Mouse (Mus musculus): ENCODE results near the gene Cdc25b. TPM values are rescaled to one million over a fixed set of nuclear protein-coding genes. Genes with fewer than 3 reads are reported as not detected.
"Not testable (repeated sequence)": the region's sequence is repeated elsewhere in the genome, so short reads cannot be mapped to it uniquely, and the experiment has no call there.

The Cdc25b gene
- polyA plus RNA-seq, 1 experiment from 2014 or later, result 32.5 TPM

GRCm38 (mm10) chr2:131220030-131220429 is 33.3 kb downstream of the Cdc25b start:
- H3K27ac ChIP-seq (replicated peaks), result no peak overlapping the region
- no peaks in the 10 kb centered on the region for H3K4me1 ChIP-seq (replicated peaks)
- no peaks in the 10 kb centered on the region for H3K27me3 ChIP-seq
- no peak overlapping the region for H3K9ac ChIP-seq
- 84% methylated on average over 4 of the region's 4 CpGs for WGBS
- H3K4me3 ChIP-seq, result no peak overlapping the region
- H3K4me2 ChIP-seq, result no peak overlapping the region
- H3K36me3 ChIP-seq, result no peaks in the 10 kb centered on the region
- H3K9me3 ChIP-seq, result no peaks in the 10 kb centered on the region
- ATAC-seq (ENCODE audit: low read depth), result no peak

GRCm38 (mm10) chr2:131221853-131222515 is 35.2 kb downstream of the Cdc25b start:
- H3K27me3 ChIP-seq, result no peaks in the 10 kb centered on the region
- no peak overlapping the region for H3K27ac ChIP-seq (replicated peaks)
- 81% methylated on average over 3 of the region's 3 CpGs for WGBS
- H3K9me3 ChIP-seq, result no peaks in the 10 kb centered on the region
- no peak for ATAC-seq (ENCODE audit: low read depth)
- no peaks in the 10 kb centered on the region for H3K4me1 ChIP-seq (replicated peaks)
- H3K36me3 ChIP-seq, result no peaks in the 10 kb centered on the region
- no peak overlapping the region for H3K9ac ChIP-seq
- no peak overlapping the region for H3K4me3 ChIP-seq
- no peak overlapping the region for H3K4me2 ChIP-seq

- no peak for ATAC-seq (ENCODE audit: low read depth)
- Histone ChIP-seq H3K9me3 (no peaks in the 10 kb centered on the region), H3K4me3 (no peak overlapping the region), H3K36me3 (no peaks in the 10 kb centered on the region), H3K9ac (no peak overlapping the region), H3K4me1 (replicated peaks) (no peaks in the 10 kb centered on the region), H3K4me2 (no peak overlapping the region), H3K27ac (replicated peaks) (no peak overlapping the region), H3K27me3 (no peaks in the 10 kb centered on the region)
- 65% methylated on average over 5 of the region's 5 CpGs for WGBS
These were observed 35.8 kb downstream of the Cdc25b start for GRCm38 (mm10) chr2:131222562-131222961.

DNA sequence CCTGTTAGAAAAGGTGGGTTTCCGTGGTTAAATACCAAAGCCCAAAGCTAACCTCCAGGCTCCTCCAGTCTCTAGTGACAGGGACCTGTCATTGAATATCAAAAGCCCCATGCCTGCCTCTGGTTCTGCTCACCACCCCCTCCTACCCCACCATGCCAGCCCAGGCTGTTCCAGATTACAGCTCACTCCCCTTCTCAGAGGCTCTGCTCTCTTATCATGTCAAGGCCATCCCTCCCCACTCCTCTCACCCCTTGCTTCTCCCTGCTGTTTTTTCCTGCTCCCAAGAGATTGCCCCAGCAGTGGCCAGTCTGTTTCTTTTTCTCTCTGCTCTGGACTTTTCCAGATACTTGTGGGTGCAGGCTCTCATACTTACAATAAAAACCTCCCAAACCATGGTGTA is 36.8 kb downstream of the Cdc25b start:
- WGBS, result 76% methylated on average over 1 of the region's 1 CpGs
- no peak overlapping the region for H3K9ac ChIP-seq
- ATAC-seq (ENCODE audit: low read depth), result no peak
- no peak overlapping the region for H3K4me2 ChIP-seq
- no peaks in the 10 kb centered on the region for H3K36me3 ChIP-seq
- H3K4me1 ChIP-seq (replicated peaks), result no peaks in the 10 kb centered on the region
- H3K4me3 ChIP-seq, result no peak overlapping the region
- no peak overlapping the region for H3K27ac ChIP-seq (replicated peaks)
- no peaks in the 10 kb centered on the region for H3K27me3 ChIP-seq
- no peaks in the 10 kb centered on the region for H3K9me3 ChIP-seq

DNA sequence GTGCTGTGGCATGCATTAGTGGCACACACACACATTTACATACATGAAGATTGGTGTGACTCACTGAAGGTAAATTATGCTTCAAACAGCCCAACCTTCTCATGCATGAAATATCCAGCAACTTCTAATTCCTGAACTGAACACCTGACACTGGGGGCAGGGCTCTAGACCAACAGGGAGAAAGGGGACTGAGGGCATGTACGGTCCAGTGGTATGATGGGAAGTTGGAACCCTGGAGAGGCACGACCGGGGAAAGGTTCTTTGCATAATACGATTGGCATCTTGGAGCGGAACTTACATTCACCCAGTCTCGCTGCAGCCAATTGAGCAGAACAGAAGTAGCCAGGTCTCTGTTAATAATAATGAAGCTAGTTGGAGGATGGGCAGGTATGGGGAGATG is 38.4 kb downstream of the Cdc25b start:
- Histone ChIP-seq H3K9me3 (no peaks in the 10 kb centered on the region), H3K4me2 (no peak overlapping the region), H3K9ac (no peak overlapping the region), H3K27me3 (no peaks in the 10 kb centered on the region), H3K27ac (replicated peaks) (no peak overlapping the region), H3K4me3 (no peak overlapping the region), H3K4me1 (replicated peaks) (no peaks in the 10 kb centered on the region), H3K36me3 (no peaks in the 10 kb centered on the region)
- no peak for ATAC-seq (ENCODE audit: low read depth)
- 79% methylated on average over 6 of the region's 6 CpGs for WGBS

DNA sequence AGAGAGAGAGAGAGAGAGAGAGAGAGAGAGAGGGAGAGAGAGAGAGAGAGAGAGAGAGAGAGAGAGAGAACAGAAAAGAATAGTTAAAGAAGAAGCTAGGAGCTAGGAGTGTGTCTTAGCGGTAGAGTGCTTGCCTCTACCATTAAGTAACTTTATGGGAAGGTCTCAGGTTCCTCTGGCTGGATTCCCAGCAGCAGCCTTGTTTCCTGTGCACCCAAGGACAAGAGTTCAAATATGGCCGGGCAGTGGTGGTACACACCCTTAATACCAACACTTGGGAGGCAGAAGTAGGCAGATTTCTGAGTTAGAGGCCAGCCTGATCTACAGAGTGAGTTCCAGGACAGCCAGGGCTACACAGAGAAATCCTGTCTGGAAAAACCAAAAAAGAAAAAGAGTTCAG is 39.9 kb downstream of the Cdc25b start:
- H3K27ac ChIP-seq (replicated peaks); ATAC-seq (ENCODE audit: low read depth): not testable (repeated sequence)
- 82% methylated on average over 2 of the region's 2 CpGs for WGBS

GRCm38 (mm10) chr2:131227243-131227642 is 40.5 kb downstream of the Cdc25b start:
- Histone ChIP-seq H3K9ac (no peak overlapping the region), H3K9me3 (no peaks in the 10 kb centered on the region), H3K36me3 (no peaks in the 10 kb centered on the region), H3K27ac (replicated peaks) (no peak overlapping the region), H3K4me2 (no peak overlapping the region), H3K4me1 (replicated peaks) (no peaks in the 10 kb centered on the region), H3K4me3 (no peak overlapping the region), H3K27me3 (no peaks in the 10 kb centered on the region)
- WGBS, result 86% methylated on average over 3 of the region's 3 CpGs
- no peak for ATAC-seq (ENCODE audit: low read depth)

More for the DNA sequence above, 39.9 kb downstream of the Cdc25b start:
- not testable (repeated sequence) for H3K27me3 ChIP-seq; H3K9me3 ChIP-seq; H3K9ac ChIP-seq; H3K4me1 ChIP-seq (replicated peaks); H3K36me3 ChIP-seq; H3K4me3 ChIP-seq; H3K4me2 ChIP-seq

- no peak overlapping the region for H3K4me2 ChIP-seq
- no peak for ATAC-seq (ENCODE audit: low read depth)
These were observed 45.8 kb downstream of the Cdc25b start for GRCm38 (mm10) chr2:131232558-131232957.

DNA sequence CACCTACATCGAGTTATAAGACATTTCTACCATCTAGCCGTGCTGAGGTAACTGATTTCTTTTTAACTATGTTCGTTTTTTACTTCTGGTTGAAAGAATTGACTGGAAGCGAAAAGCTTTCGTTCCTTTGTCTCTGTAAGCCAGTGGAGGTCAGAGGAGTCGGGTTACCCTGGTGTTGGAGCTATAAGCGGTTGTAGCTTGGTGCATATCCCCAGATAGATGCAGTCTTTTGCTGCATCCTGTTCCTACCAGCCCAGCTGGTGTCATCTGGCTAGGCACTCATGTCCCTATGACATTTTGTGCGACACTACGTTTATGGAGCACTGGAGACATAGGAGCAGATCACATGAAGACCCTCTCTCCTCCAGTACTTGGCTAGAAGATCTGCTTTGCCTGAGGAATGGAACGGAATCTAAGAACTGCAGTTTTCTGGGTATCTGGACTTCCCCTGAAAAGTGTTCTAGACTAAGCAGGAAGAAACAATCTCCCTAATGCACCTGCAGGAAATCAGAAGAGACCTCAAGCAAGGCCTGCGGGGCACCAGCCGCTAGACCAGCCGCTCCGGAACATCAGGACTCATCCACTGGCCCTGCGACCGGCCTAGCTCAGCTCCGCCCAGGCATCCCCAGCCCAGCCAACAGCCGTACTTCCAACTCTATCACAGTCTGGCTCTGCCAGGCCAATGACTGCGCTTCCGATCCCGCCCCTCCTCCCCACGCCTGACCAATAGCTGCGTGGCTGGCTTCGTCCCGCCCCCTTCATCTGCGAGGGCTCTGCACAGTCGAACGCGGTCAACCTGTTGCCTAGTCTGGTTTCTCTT is 46.8 kb downstream of the Cdc25b start, which contains the start of gene Mavs:
TSS of gene Mavs (plus strand) at position 757 of the 820 bp plus-strand sequence.
- Histone ChIP-seq H3K27ac (replicated peaks) (0 out of 2 replicates have a peak within 1 kb of the TSS, but pooled peaks have one; percentile 20), H3K4me1 (replicated peaks) (peaks cover 19% of the 10 kb centered on the region), H3K9me3 (no peaks in the 10 kb centered on the region), H3K9ac (peak within 1 kb of the TSS; percentile 65), H3K4me3 (peak within 1 kb of the TSS; percentile 49), H3K4me2 (peak within 1 kb of the TSS; percentile 72), H3K36me3 (no peaks in the 10 kb centered on the region), H3K27me3 (no peaks in the 10 kb centered on the region)
- WGBS, result 9% methylated on average over 29 of the region's 29 CpGs
- peak; percentile 100 for ATAC-seq (ENCODE audit: low read depth)

More at GRCm38 (mm10) chr2:131232558-131232957, 45.8 kb downstream of the Cdc25b start:
- Histone ChIP-seq H3K4me1 (replicated peaks) (peaks cover 19% of the 10 kb centered on the region), H3K9ac (no peak overlapping the region), H3K9me3 (no peaks in the 10 kb centered on the region), H3K36me3 (no peaks in the 10 kb centered on the region), H3K4me3 (no peak overlapping the region), H3K27ac (replicated peaks) (no peak overlapping the region), H3K27me3 (no peaks in the 10 kb centered on the region)
- 70% methylated on average over 2 of the region's 2 CpGs for WGBS

GRCm38 (mm10) chr2:131234127-131234650 is 47.4 kb downstream of the Cdc25b start:
- peaks cover 19% of the 10 kb centered on the region for H3K4me1 ChIP-seq (replicated peaks)
- peak overlapping the region; percentile 72 for H3K4me2 ChIP-seq
- H3K36me3 ChIP-seq, result no peaks in the 10 kb centered on the region
- H3K9ac ChIP-seq, result peak overlapping the region; percentile 65
- no peak overlapping the region for H3K27ac ChIP-seq (replicated peaks)
- peak; percentile 42 for ATAC-seq (ENCODE audit: low read depth)
- H3K4me3 ChIP-seq, result peak overlapping the region; percentile 49
- no peaks in the 10 kb centered on the region for H3K27me3 ChIP-seq
- 13% methylated on average over 28 of the region's 28 CpGs for WGBS
- H3K9me3 ChIP-seq, result no peaks in the 10 kb centered on the region

DNA sequence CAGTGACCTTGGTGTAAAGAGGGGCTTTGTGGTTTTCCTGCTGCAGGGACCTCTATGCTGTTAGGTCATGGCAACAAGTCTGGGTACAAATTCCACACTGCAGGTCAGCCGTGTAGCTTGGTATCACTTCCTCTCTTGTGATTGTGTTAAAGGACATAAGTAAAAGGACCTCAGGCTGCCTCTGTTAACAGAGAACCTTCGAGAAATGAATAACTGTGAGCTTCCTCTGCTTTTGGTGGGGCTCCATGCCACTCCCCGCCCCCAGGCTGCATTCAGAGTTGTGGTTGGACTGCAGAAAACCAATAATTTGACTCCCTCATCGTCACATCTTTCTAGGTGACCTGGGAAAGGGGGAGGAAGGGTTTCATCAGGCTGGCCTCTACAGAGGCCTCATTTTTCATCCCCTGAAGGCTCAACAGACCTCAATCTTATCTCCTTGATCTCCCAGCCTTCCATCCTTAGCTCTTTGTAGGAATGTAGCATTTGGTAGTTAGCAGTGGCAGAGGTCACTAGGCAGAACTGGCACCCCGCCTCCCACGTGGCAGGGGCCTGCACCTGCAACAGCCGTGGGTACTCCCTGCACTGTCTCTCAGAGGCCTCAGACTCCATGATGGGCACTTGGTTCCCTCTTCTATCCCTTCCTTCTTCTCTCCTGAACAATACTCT is 48.4 kb downstream of the Cdc25b start:
- Histone ChIP-seq H3K4me2 (peak overlapping the region; percentile 72), H3K4me3 (no peak overlapping the region), H3K27ac (replicated peaks) (no peak overlapping the region), H3K9me3 (no peaks in the 10 kb centered on the region), H3K36me3 (no peaks in the 10 kb centered on the region), H3K27me3 (no peaks in the 10 kb centered on the region), H3K4me1 (replicated peaks) (peaks cover 19% of the 10 kb centered on the region), H3K9ac (peak overlapping the region; percentile 65; the same call in 1 of the 2 replicates)
- WGBS, result 80% methylated on average over 7 of the region's 7 CpGs
- ATAC-seq (ENCODE audit: low read depth), result no peak

DNA sequence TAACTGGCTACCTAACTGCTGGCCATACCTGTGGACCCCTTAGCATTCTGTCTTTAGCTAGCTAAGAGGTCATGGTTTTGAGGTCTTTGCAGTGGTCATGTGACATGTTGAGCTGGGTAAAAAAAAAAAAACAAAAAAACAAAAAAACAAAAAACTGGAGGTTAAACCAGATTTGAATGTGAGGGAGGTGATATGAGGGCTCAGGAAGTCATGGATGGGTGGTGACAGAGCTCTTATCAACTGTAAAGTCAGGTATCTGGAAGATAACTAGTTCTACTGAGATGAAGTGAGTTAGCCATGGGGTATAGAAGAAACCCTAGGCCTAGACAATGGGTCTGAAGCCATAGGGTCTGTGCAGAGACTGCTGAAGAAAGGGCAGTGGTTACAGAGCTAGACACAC is 55.4 kb downstream of the Cdc25b start:
- H3K27me3 ChIP-seq, result no peaks in the 10 kb centered on the region
- H3K27ac ChIP-seq (replicated peaks), result no peak overlapping the region
- H3K36me3 ChIP-seq, result peaks cover 42% of the 10 kb centered on the region
- no peak overlapping the region for H3K9ac ChIP-seq
- no peak for ATAC-seq (ENCODE audit: low read depth)
- H3K4me1 ChIP-seq (replicated peaks), result no peaks in the 10 kb centered on the region
- no peaks in the 10 kb centered on the region for H3K9me3 ChIP-seq
- no peak overlapping the region for H3K4me2 ChIP-seq
- H3K4me3 ChIP-seq, result no peak overlapping the region
